Mouse (Mus musculus): ENCODE results near the gene Gtf3c5.

Gene Gtf3c5

GRCm38 (mm10) chr2:28533901-28534435 is 49.6 kb downstream of the Gtf3c5 start:
- no peak for DNase-seq

GRCm38 (mm10) chr2:28532938-28533771 is 50.4 kb downstream of the Gtf3c5 start:
- DNase-seq, result peak; percentile 96

- DNase-seq, result no peak
Measured at GRCm38 (mm10) chr2:28530311-28530710, 53.2 kb downstream of the Gtf3c5 start.

GRCm38 (mm10) chr2:28529856-28530255 is 53.7 kb downstream of the Gtf3c5 start:
- DNase-seq, result no peak

GRCm38 (mm10) chr2:28528354-28528730 is 55.2 kb downstream of the Gtf3c5 start:
- no peak for DNase-seq

- DNase-seq, result no peak
Measured at GRCm38 (mm10) chr2:28527436-28528353, 55.9 kb downstream of the Gtf3c5 start.

GRCm38 (mm10) chr2:28525943-28526876 is 57.3 kb downstream of the Gtf3c5 start:
- DNase-seq, result no peak

GRCm38 (mm10) chr2:28525219-28525942 is 58.2 kb downstream of the Gtf3c5 start:
- peak; percentile 93 for DNase-seq

- no peak for DNase-seq
Measured at GRCm38 (mm10) chr2:28524406-28524805, 59.1 kb downstream of the Gtf3c5 start.

GRCm38 (mm10) chr2:28523643-28524117 is 59.9 kb downstream of the Gtf3c5 start:
- peak; percentile 96 for DNase-seq

- DNase-seq, result no peak
Measured at GRCm38 (mm10) chr2:28522166-28522565, 61.4 kb downstream of the Gtf3c5 start.

GRCm38 (mm10) chr2:28521571-28522151 is 61.9 kb downstream of the Gtf3c5 start:
- no peak for DNase-seq

- no peak for DNase-seq
Measured at GRCm38 (mm10) chr2:28520581-28520980, 63.0 kb downstream of the Gtf3c5 start.

GRCm38 (mm10) chr2:28518231-28518630 is 65.3 kb downstream of the Gtf3c5 start:
- no peak for DNase-seq

GRCm38 (mm10) chr2:28517206-28517909 is 66.2 kb downstream of the Gtf3c5 start:
- peak; percentile 96 for DNase-seq
